Mouse (Mus musculus) heart, adult 2 months (tissue): ENCODE measurements at regions not wholly inside any gene's neighbourhood (a gene's known extent, or its start where the extent isn't known, plus 50 kb on each side); places are given as distances from the start of the nearest gene placed in this dataset.

ENCODE experiments used
- CTCF ChIP-seq: fragments of 200-600 bp; IDR thresholded peaks from 2 replicates; pipeline ENCODE4 v1.8.1; 2022; ENCODE audit warnings: antibody characterized with exemption, mild to moderate bottlenecking, moderate library complexity
- EP300 ChIP-seq: fragments of 200-500 bp; IDR thresholded peaks from 2 replicates; pipeline ENCODE4 v1.6.1; 2011; ENCODE audit warnings: low read depth, low read length, control low read depth; ENCODE audit not compliant: insufficient read depth

DNA sequence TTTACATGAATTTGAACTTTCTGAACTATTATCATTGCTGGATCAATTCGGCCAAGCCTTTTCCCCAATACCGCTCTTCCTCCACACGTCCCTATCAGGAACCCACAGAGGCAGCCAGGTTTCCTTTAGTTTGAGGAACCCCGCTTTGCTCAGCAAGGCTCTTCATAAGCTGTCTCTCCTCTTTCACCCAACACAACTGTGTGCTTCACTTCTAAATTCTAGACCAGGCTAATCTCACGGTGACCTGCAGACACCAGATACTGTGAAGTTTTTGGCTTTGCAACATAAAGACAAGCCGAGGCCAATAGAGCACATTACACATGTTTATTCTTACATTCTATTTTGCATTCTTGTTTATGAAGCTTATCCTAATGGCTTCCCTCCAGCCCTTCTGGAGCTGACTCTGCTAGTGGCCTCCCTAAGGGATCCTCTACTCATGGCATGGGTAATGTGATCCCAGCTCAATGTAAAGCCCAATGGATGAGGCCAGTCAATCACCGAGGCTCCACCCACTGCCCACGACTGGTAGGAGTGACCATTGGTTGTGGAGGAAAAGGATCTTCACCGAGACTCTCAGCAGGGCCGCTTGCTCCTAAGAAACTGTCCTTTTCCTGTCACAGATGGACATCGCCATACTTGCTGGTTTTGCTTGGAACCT lies 135.6 kb downstream of the Qrsl1 start:
- TF ChIP-seq CTCF (no peak), EP300 (no peak)
